Mouse (Mus musculus): ENCODE measurements around the gene Shkbp1. TPM values are rescaled to one million over a fixed set of nuclear protein-coding genes. Genes with fewer than 3 reads are reported as not detected.
A peak's percentile ranks its signal among the peaks of the same experiment; 100 is the strongest.

The Shkbp1 gene
- 26.5 and 30.3 TPM in 2 replicates for polyA plus RNA-seq (2014; fragmentation: Nextera tagmentation; extraction: Ambion mirVana)

DNA sequence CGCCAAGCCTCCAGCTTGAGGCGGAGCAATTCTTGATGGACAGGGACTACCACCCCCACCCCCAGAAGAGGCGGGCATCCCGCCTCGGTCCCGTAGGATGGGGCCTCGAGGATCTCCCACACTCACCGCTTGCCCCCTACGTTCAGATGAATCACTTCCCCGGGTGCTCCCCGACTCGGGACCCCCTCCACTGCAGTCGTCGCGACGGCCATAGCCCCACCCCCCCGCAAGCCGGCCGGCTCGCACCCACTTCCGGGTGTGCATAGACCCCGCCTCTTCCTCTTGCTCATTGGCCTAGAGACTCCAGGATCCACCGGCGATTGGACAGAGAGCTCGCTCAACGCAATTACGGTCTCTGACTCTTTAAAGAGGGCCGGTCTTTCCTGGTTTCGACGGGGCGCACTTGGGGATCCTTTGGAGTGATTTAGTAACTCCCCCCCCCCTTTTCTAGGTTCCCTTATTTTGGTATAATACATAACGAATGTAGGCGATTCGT lies at the start of gene Shkbp1:
Shkbp1 (minus strand) TSS at position 275 of the 496 bp plus-strand sequence.
- peak within 1 kb of the TSS; percentile 56 for H3K4me3 ChIP-seq (ENCODE audit: low read depth, low read length)
- 2% methylated on average over 31 of the region's 34 CpGs for WGBS
- DNase-seq (ENCODE audit: low spot score), result peak; percentile 97
- ATAC-seq (ENCODE audit: low read depth), result peak; percentile 96
- H3K27ac ChIP-seq (replicated peaks; ENCODE audit: low read depth, low read length), result peak within 1 kb of the TSS; percentile 40; the same call in 1 of the 2 replicates
- H3K27me3 ChIP-seq (replicated peaks; ENCODE audit: control insufficient read depth, insufficient read depth, low read length), result peaks cover 14% of the 10 kb centered on the region; the same call in 1 of the 2 replicates
- H3K4me1 ChIP-seq (ENCODE audit: control insufficient read depth, insufficient read depth, low read length), result peaks cover 15% of the 10 kb centered on the region
- H3K4me2 ChIP-seq (ENCODE audit: low read depth, low read length), result peak within 1 kb of the TSS; percentile 84
- H3K9ac ChIP-seq (ENCODE audit: low read depth, low read length), result peak within 1 kb of the TSS; percentile 72
- no peaks in the 10 kb centered on the region for H3K9me3 ChIP-seq (ENCODE audit: control insufficient read depth, low read length)
- peaks cover 19% of the 10 kb centered on the region; the same call in 1 of the 2 replicates for H3K36me3 ChIP-seq (ENCODE audit: control insufficient read depth, insufficient read depth, low read length)

DNA sequence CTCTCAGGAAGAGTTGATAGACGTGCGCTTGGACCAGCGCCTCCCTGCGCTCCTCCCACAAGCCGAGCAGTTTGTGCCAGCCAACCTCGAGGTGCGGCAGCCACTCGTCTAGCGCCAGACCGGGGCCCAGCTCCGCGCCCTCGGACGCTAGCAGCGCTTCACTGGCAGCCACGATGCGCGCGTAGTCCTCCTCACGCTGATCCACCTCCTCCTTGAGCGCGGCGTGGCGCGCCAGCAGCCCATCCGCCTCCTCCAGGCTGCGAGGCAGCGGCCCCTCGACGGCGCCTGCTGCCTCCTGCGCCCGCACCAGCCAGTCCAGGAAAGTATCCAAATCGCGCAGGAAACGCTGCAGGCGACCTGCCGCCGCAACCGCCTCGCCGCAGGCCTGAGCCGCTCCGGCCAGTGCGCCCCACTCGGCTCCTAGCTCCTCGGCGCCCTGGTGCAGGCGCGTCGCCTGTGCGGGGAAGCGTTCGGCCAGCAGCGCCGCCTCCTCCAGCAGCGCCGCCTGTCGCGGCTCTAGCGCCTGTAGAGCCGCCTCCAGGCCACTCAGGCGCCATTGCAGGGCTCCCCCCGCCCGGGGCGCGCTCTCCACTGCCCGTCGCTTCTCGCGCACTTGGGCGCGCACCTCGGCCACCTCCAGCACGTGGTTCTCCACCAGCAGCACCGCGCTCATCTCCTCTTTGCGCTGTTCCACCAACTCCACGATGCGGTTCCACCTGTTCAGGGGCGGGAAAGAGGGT lies 48.6 kb upstream of the Shkbp1 start:
- H3K9me3 ChIP-seq (ENCODE audit: control insufficient read depth, low read length), result peaks cover 18% of the 10 kb centered on the region
- 8% methylated on average over 53 of the region's 81 CpGs for WGBS
- no peak for DNase-seq (ENCODE audit: low spot score)

DNA sequence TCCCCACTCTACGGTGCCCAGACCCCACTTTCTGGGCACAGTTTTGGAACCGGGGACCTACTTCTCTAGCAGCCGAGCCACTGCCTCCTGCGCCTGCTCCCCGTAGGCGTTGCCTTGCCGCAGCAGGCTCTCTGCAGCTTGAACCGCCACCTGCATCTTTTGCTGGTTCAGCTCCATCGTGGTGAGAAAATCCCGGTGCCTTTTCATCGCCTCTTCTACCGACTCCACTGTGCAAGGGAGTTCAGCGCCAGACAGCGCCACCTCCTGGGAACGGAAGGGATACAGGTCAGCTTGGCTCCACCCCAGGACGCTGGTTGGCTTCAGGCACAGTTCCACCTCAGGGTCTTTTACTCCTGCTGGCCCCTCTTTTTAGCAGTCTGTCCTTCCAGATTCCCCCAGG lies 46.9 kb upstream of the Shkbp1 start:
- Histone ChIP-seq H3K36me3 (ENCODE audit: control insufficient read depth, insufficient read depth, low read length) (no peaks in the 10 kb centered on the region), H3K27me3 (replicated peaks; ENCODE audit: control insufficient read depth, insufficient read depth, low read length) (peaks cover 75% of the 10 kb centered on the region), H3K9ac (ENCODE audit: low read depth, low read length) (no peak overlapping the region), H3K4me1 (ENCODE audit: control insufficient read depth, insufficient read depth, low read length) (no peaks in the 10 kb centered on the region), H3K9me3 (ENCODE audit: control insufficient read depth, low read length) (peaks cover 18% of the 10 kb centered on the region), H3K4me2 (ENCODE audit: low read depth, low read length) (no peak overlapping the region), H3K4me3 (ENCODE audit: low read depth, low read length) (no peak overlapping the region), H3K27ac (replicated peaks; ENCODE audit: low read depth, low read length) (no peak overlapping the region)
- 8% methylated on average over 16 of the region's 16 CpGs for WGBS
- no peak for ATAC-seq (ENCODE audit: low read depth)
- peak; percentile 60 for DNase-seq (ENCODE audit: low spot score)

More for the DNA sequence above, 48.6 kb upstream of the Shkbp1 start:
- H3K4me2 ChIP-seq (ENCODE audit: low read depth, low read length), result peak overlapping the region; percentile 28
- peaks cover 84% of the 10 kb centered on the region for H3K27me3 ChIP-seq (replicated peaks; ENCODE audit: control insufficient read depth, insufficient read depth, low read length)
- H3K4me1 ChIP-seq (ENCODE audit: control insufficient read depth, insufficient read depth, low read length), result peaks cover 4% of the 10 kb centered on the region; the same call in 1 of the 2 replicates
- peak overlapping the region; percentile 23 for H3K4me3 ChIP-seq (ENCODE audit: low read depth, low read length)
- H3K9ac ChIP-seq (ENCODE audit: low read depth, low read length), result no peak overlapping the region
- ATAC-seq (ENCODE audit: low read depth), result no peak
- no peaks in the 10 kb centered on the region for H3K36me3 ChIP-seq (ENCODE audit: control insufficient read depth, insufficient read depth, low read length)
- H3K27ac ChIP-seq (replicated peaks; ENCODE audit: low read depth, low read length), result no peak overlapping the region

DNA sequence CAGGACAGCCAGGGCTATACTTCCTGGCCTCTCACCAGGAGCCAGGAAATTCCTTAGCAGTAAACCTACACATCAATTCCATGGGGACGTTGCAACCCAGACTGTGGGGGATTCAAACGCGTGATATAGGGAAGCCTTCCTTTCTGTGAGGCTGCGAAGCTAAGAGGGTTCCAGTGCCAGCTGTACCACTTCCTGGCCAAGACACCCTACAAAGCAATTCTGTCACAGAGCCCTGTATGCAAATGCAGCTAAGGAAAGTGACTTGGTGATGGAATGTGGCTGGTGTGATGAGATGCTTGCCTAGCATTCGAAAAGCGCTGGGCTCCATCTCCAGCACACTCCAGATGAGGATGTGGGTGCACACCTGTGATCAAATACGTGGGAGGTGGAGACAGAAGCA lies 44.7 kb upstream of the Shkbp1 start:
- DNase-seq (ENCODE audit: low spot score) (no peak), ATAC-seq (ENCODE audit: low read depth) (no peak)
- H3K27me3 ChIP-seq (replicated peaks; ENCODE audit: control insufficient read depth, insufficient read depth, low read length), result peaks cover 75% of the 10 kb centered on the region
- no peak overlapping the region for H3K4me3 ChIP-seq (ENCODE audit: low read depth, low read length)
- no peak overlapping the region for H3K4me2 ChIP-seq (ENCODE audit: low read depth, low read length)
- H3K36me3 ChIP-seq (ENCODE audit: control insufficient read depth, insufficient read depth, low read length), result no peaks in the 10 kb centered on the region
- 80% methylated on average over 7 of the region's 7 CpGs for WGBS
- H3K4me1 ChIP-seq (ENCODE audit: control insufficient read depth, insufficient read depth, low read length), result no peaks in the 10 kb centered on the region; the same call in 1 of the 2 replicates
- H3K9me3 ChIP-seq (ENCODE audit: control insufficient read depth, low read length), result peaks cover 8% of the 10 kb centered on the region
- H3K9ac ChIP-seq (ENCODE audit: low read depth, low read length), result no peak overlapping the region
- H3K27ac ChIP-seq (replicated peaks; ENCODE audit: low read depth, low read length), result no peak overlapping the region

DNA sequence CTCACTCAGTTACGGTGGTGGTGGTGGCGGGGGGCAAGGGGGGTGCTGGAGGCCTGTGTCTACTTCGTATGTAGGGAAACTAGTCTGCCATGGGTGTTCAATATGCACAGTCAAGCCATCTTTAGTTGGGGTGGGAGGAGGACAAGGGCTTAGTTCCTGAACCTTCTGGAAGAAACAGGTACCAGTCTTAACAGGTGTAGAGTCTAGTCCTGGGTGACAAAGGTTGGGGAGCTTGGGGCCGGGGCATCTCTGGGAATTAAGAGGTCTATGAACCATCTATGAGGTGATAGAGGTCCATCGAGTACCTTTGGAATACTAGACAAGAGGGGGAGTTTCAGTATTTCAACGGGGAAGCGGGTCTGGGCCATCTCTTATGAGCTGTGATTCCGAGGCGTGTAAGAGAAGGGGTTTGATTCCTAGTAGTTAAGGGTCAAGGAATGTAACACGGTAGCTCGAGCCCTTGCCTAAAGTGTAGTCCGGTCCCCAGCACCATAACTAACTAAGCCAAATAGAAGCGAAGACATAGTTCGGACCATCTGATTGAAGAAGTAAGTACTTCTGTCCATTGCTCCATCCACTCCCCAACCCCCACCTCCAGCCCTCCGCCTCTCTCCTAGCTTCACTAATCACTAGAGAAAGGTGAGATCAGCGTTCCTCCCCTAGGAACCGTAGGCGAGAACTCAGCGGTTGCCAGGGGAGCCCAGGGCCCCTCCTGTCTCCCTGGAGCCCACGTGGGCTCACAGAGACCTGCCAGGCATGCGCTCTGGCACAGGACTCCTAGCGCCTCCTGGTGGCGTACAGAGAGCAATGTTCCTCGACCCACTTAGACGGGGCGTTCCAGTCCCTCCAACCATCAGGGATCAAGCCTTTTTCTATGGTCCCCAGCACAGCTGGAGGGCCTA lies 41.5 kb upstream of the Shkbp1 start:
- Histone ChIP-seq H3K4me2 (ENCODE audit: low read depth, low read length) (peak overlapping the region; percentile 81), H3K9me3 (ENCODE audit: control insufficient read depth, low read length) (no peaks in the 10 kb centered on the region), H3K36me3 (ENCODE audit: control insufficient read depth, insufficient read depth, low read length) (no peaks in the 10 kb centered on the region), H3K27me3 (replicated peaks; ENCODE audit: control insufficient read depth, insufficient read depth, low read length) (peaks cover 66% of the 10 kb centered on the region), H3K9ac (ENCODE audit: low read depth, low read length) (no peak overlapping the region), H3K27ac (replicated peaks; ENCODE audit: low read depth, low read length) (no peak overlapping the region), H3K4me1 (ENCODE audit: control insufficient read depth, insufficient read depth, low read length) (no peaks in the 10 kb centered on the region; the same call in 1 of the 2 replicates), H3K4me3 (ENCODE audit: low read depth, low read length) (peak overlapping the region; percentile 53; the same call in 1 of the 2 replicates)
- peak; percentile 86 for DNase-seq (ENCODE audit: low spot score)
- peak; percentile 81 for ATAC-seq (ENCODE audit: low read depth)
- WGBS, result 17% methylated on average over 26 of the region's 26 CpGs

DNA sequence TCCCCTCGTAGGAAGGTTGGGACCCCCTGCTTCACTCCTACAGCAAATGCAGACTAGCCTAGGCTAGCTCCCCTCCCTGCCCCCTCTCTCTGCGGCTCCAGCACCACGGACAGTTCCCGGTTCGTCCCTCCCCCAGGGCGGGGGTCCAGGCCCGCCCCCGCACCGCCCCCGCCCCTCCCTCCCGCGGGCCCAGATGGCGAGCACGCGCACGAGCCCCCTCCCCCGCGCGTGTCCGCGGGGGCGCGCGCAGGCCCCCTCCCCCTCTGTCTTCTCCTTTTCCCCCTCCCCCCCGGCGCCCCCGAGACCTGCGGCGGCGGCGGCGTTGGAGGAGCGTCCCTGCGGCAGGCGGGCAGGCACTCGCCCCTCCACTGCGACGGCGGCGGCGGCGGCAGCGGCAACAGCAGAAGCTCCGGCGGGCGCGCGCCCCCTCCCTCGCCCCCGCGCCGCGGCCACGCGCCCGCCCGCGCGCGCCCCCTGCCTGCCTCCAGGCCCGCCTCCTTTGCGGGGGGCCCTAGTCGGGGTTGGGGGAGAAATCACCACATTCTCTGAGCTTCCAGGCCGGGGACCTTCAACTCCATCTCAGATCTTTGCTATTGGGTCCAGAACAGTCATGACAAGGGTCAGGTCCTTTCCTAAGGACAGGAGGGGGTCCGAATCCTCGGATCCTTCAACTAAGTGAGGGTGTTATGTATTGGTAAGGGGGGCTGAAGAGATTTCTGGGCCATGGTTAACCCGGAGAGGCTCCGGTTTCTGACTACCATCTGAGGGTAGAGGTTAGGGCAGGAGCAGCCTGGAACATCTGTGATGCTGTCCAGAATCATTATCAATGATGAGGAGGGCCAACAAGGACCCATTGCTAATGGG lies 40.6 kb upstream of the Shkbp1 start:
- peaks cover 66% of the 10 kb centered on the region for H3K27me3 ChIP-seq (replicated peaks; ENCODE audit: control insufficient read depth, insufficient read depth, low read length)
- no peaks in the 10 kb centered on the region for H3K36me3 ChIP-seq (ENCODE audit: control insufficient read depth, insufficient read depth, low read length)
- H3K9me3 ChIP-seq (ENCODE audit: control insufficient read depth, low read length), result no peaks in the 10 kb centered on the region
- peak overlapping the region; percentile 55 for H3K9ac ChIP-seq (ENCODE audit: low read depth, low read length)
- 4% methylated on average over 11 of the region's 68 CpGs for WGBS
- ATAC-seq (ENCODE audit: low read depth) (no peak; the same call in 1 of the 2 replicates), DNase-seq (ENCODE audit: low spot score) (peak; percentile 46)
- H3K4me1 ChIP-seq (ENCODE audit: control insufficient read depth, insufficient read depth, low read length), result no peaks in the 10 kb centered on the region; the same call in 1 of the 2 replicates
- H3K4me2 ChIP-seq (ENCODE audit: low read depth, low read length), result peak overlapping the region; percentile 81
- peak overlapping the region; percentile 53 for H3K4me3 ChIP-seq (ENCODE audit: low read depth, low read length)
- no peak overlapping the region for H3K27ac ChIP-seq (replicated peaks; ENCODE audit: low read depth, low read length)

DNA sequence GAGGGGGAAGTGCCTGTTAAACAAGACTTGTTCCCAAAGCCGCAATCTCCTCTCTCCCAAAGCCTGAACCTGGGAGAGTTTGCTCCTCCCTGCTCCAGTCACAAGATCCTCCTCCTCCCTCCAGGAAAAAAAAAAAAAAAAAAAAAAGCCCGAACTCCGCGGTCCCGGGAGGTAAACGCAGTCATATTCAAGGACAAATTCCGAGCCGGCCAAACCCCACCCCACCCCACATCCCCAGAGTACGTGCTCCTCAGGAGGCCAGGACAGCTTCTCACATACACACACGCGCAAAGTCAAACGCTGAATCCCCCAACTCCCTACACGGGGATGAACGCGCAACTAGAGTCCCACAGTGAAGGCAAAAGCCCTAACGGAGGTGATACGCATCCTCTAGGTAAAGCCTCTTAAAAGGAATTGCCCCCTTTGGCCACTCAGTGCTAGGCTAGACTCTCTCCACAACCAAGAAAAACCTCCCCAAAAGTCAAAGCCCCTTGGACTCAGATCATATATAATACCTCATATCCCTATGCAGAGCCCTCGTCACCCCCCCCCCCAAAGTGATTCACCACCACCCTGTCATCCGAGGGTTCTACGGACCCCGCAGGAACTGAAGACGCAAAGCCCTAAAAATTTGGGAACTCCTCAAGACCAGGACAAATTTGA lies 39.8 kb upstream of the Shkbp1 start:
- no peak for ATAC-seq (ENCODE audit: low read depth)
- Histone ChIP-seq H3K27me3 (replicated peaks; ENCODE audit: control insufficient read depth, insufficient read depth, low read length) (peaks cover 69% of the 10 kb centered on the region), H3K9me3 (ENCODE audit: control insufficient read depth, low read length) (no peaks in the 10 kb centered on the region), H3K27ac (replicated peaks; ENCODE audit: low read depth, low read length) (no peak overlapping the region), H3K4me3 (ENCODE audit: low read depth, low read length) (peak overlapping the region; percentile 53), H3K36me3 (ENCODE audit: control insufficient read depth, insufficient read depth, low read length) (no peaks in the 10 kb centered on the region), H3K4me2 (ENCODE audit: low read depth, low read length) (peak overlapping the region; percentile 81), H3K9ac (ENCODE audit: low read depth, low read length) (no peak overlapping the region), H3K4me1 (ENCODE audit: control insufficient read depth, insufficient read depth, low read length) (no peaks in the 10 kb centered on the region; the same call in 1 of the 2 replicates)
- 2% methylated on average over 21 of the region's 22 CpGs for WGBS
- DNase-seq (ENCODE audit: low spot score), result no peak

Data from embryonic facial prominence, embryonic 14.5 days (tissue).